Mouse (Mus musculus) neural tube, embryonic 11.5 days (tissue): Measurements from ENCODE around the gene Pax1. TPM values are rescaled to one million over a fixed set of nuclear protein-coding genes. Genes with fewer than 3 reads are reported as not detected.

Experiments
- ATAC-seq: fragments of 200-750 bp; cut with Nextera tagmentation; 2 replicates; pipeline ENCODE4 v1.8.0; 2017; ENCODE audit warnings: moderate number of reproducible peaks, mild to moderate bottlenecking, moderate TSS enrichment, moderate library complexity; ENCODE audit not compliant: insufficient read depth, low FRiP score, low TSS enrichment
- DNase-seq: peaks from one replicate; pipeline ENCODE4 v3.0.0-alpha.2; 2015; ENCODE audit warnings: low spot score
- H3K27ac ChIP-seq: fragments of 300-500 bp; sonication (generic); 2 replicates; pipeline ENCODE4 v1.5.1; 2014; ENCODE audit warnings: low read depth, mild to moderate bottlenecking, low read length
- H3K27me3 ChIP-seq: fragments of 300-500 bp; sonication (generic); 2 replicates; pipeline ENCODE4 v1.6.1; 2014; ENCODE audit warnings: mild to moderate bottlenecking, low read length, mixed read lengths; ENCODE audit not compliant: control insufficient read depth, insufficient read depth
- H3K36me3 ChIP-seq: fragments of 300-500 bp; sonication (generic); 2 replicates; pipeline ENCODE4 v1.6.1; 2014; ENCODE audit warnings: mild to moderate bottlenecking, low read length, moderate library complexity, mixed read lengths; ENCODE audit not compliant: control insufficient read depth, insufficient read depth
- H3K4me1 ChIP-seq: fragments of 300-500 bp; sonication (generic); 2 replicates; pipeline ENCODE4 v1.6.1; 2014; ENCODE audit warnings: low read length, mixed read lengths; ENCODE audit not compliant: control insufficient read depth, insufficient read depth
- H3K4me2 ChIP-seq: fragments of 300-500 bp; sonication (generic); 2 replicates; pipeline ENCODE4 v1.6.1; 2014; ENCODE audit warnings: low read depth, mild to moderate bottlenecking, moderate library complexity
- H3K4me3 ChIP-seq: fragments of 300-500 bp; sonication (generic); 2 replicates; pipeline ENCODE4 v1.5.1; 2014; ENCODE audit warnings: low read depth, low read length
- H3K9ac ChIP-seq: fragments of 300-500 bp; sonication (generic); 2 replicates; pipeline ENCODE4 v1.6.1; 2014; ENCODE audit warnings: mild to moderate bottlenecking, low read length
- H3K9me3 ChIP-seq: fragments of 300-500 bp; sonication (generic); 2 replicates; pipeline ENCODE4 v1.6.1; 2016; ENCODE audit warnings: low read length; ENCODE audit not compliant: control insufficient read depth
- WGBS: fragments of 180-500 bp; shearing (Covaris S2); extraction: QIAGEN DNeasy Blood & Tissue Kit; methylation state at CpG from one replicate; pipeline ENCODE4 v1.1.7; 2014; 5-methylcytosine and 5-hydroxymethylcytosine counted together
- polyA plus RNA-seq: library from polyadenylated mRNA; unstranded; fragments of >200 nt; fragmentation: Nextera tagmentation; extraction: Ambion mirVana; gene quantifications from 2 replicates; pipeline ENCODE4 v1.2.1, GENCODE M21; 2014

Pax1 gene
- polyA plus RNA-seq, 1 experiment from 2014 or later: 17.0 TPM

- no peaks in the 10 kb centered on the region for H3K4me1 ChIP-seq
- H3K9ac ChIP-seq: no peak overlapping the region
- H3K36me3 ChIP-seq: no peaks in the 10 kb centered on the region
- ATAC-seq (no peak), DNase-seq (peak; percentile 30)
- H3K4me3 ChIP-seq: no peak overlapping the region
- no peak overlapping the region for H3K27ac ChIP-seq
- no peak overlapping the region for H3K4me2 ChIP-seq
- H3K9me3 ChIP-seq: no peaks in the 10 kb centered on the region
- H3K27me3 ChIP-seq: no peaks in the 10 kb centered on the region
- 29% methylated on average over 5 of the region's 5 CpGs for WGBS
Measured at GRCm38 (mm10) chr2:147433120-147433519, 71.4 kb downstream of the Pax1 start.

Other genes with a start within 250 kb of the Pax1 start
- 5.5 and 6.6 TPM in 2 replicates for gene Nkx2-2, start 167.7 kb upstream of the Pax1 start, polyA plus RNA-seq